Mouse (Mus musculus) small intestine, adult 2 months (tissue): ENCODE measurements around the gene Wdtc1. TPM values are rescaled to one million over a fixed set of nuclear protein-coding genes. Genes with fewer than 3 reads are reported as not detected.
A peak's percentile ranks its signal among the peaks of the same experiment; 100 is the strongest.

Source experiments
- H3K27ac ChIP-seq: fragments of 200-500 bp; 2 replicates; pipeline ENCODE4 v1.5.1; 2012; ENCODE audit warnings: low read depth, low read length, control low read depth, inconsistent platforms; ENCODE audit not compliant: insufficient read depth
- H3K27me3 ChIP-seq: fragments of 200-500 bp; 2 replicates; pipeline ENCODE4 v1.6.1; 2012; ENCODE audit warnings: mild to moderate bottlenecking, moderate library complexity, low read length, inconsistent platforms; ENCODE audit not compliant: control insufficient read depth, insufficient read depth
- H3K36me3 ChIP-seq: fragments of 200-500 bp; 2 replicates; pipeline ENCODE4 v1.6.1; 2012; ENCODE audit warnings: mild to moderate bottlenecking, low read length, control low read depth, inconsistent platforms; ENCODE audit not compliant: control insufficient read depth, insufficient read depth
- H3K4me1 ChIP-seq: fragments of 200-500 bp; 2 replicates; pipeline ENCODE4 v1.6.1; 2012; ENCODE audit warnings: low read length, inconsistent platforms, mixed read lengths; ENCODE audit not compliant: control insufficient read depth, insufficient read depth, insufficient read length
- H3K4me3 ChIP-seq: fragments of 200-500 bp; 2 replicates; pipeline ENCODE4 v1.5.1; 2012; ENCODE audit warnings: low read depth, mild to moderate bottlenecking, control low read depth, inconsistent platforms, low read length, moderate library complexity
- CTCF ChIP-seq: fragments of 200-500 bp; IDR thresholded peaks from 2 replicates; pipeline ENCODE4 v1.5.1; 2012; ENCODE audit warnings: low read depth, mild to moderate bottlenecking, control low read depth, inconsistent platforms, low read length, moderate library complexity, mixed read lengths; ENCODE audit not compliant: insufficient replicate concordance, insufficient read length; ENCODE audit errors: extremely low read depth
- POLR2A ChIP-seq: fragments of 200-500 bp; IDR thresholded peaks from 2 replicates; pipeline ENCODE4 v1.6.1; 2012; ENCODE audit warnings: low read depth, mild to moderate bottlenecking, control low read depth, inconsistent platforms, low read length, moderate library complexity
- WGBS: fragments of 180-500 bp; shearing (Covaris S2); methylation state at CpG from one replicate; pipeline ENCODE4 v1.1.7; 2018; 5-methylcytosine and 5-hydroxymethylcytosine counted together
- polyA plus RNA-seq: library from polyadenylated mRNA; depleted of rRNA; stranded (reverse); fragments of >200 nt; gene quantifications from 2 replicates; pipeline ENCODE4 v1.2.3, GENCODE M21; 2012

The Wdtc1 gene
- polyA plus RNA-seq, 1 experiment, result 90.5 TPM

DNA sequence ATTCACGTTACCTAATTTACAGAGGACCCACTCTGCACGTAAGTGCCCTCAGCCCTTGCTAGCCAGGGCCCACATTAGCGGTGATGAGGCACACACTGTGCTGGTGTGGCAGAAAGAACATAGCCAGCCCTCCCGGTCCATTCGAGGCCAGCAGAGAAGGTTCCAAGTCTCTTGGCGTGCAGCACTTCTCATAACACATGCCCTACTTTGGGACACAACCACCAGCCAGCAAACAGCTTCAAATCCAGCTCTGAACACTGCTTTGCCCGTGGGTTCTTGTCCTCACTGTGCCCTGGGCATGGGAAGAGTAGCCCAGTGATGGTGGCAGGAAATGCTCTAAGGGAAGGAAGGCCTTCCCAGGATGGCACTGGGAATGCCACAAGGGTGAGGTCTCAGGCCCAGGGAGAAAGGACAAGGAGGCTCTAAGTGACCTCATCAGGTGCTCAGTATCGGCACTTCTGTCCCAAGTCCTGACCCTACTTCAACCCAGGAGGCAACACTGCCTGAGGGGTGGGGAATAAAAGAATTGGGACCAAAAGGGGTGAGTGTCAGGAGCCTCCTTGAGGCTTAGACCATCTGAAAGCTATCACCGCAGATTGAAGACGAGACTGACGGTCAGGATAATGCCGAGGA is 86.9 kb downstream of the Wdtc1 start:
- no peaks in the 10 kb centered on the region for H3K27me3 ChIP-seq
- TF ChIP-seq POLR2A (no peak), CTCF (no peak)
- no peak overlapping the region for H3K4me3 ChIP-seq
- 0 out of 2 replicates have a peak, but pooled peaks cover 3% of the 10 kb centered on the region for H3K4me1 ChIP-seq
- no peak overlapping the region for H3K27ac ChIP-seq
- peaks cover 51% of the 10 kb centered on the region for H3K36me3 ChIP-seq
- WGBS, result 94% methylated on average over 12 of the region's 12 CpGs

- TF ChIP-seq CTCF (no peak), POLR2A (no peak)
- Histone ChIP-seq H3K4me1 (0 out of 2 replicates have a peak, but pooled peaks cover 3% of the 10 kb centered on the region), H3K36me3 (peaks cover 49% of the 10 kb centered on the region), H3K27ac (no peak overlapping the region), H3K27me3 (no peaks in the 10 kb centered on the region), H3K4me3 (no peak overlapping the region)
- WGBS, result 94% methylated on average over 4 of the region's 4 CpGs
These were observed 87.5 kb downstream of the Wdtc1 start for GRCm38 (mm10) chr4:133265759-133266158.

- H3K27ac ChIP-seq, result no peak overlapping the region
- peaks cover 47% of the 10 kb centered on the region for H3K36me3 ChIP-seq
- TF ChIP-seq CTCF, result no peak
- TF ChIP-seq POLR2A, result no peak
- H3K4me3 ChIP-seq, result no peak overlapping the region
- 88% methylated on average over 3 of the region's 3 CpGs for WGBS
- H3K4me1 ChIP-seq, result 0 out of 2 replicates have a peak, but pooled peaks cover 3% of the 10 kb centered on the region
- H3K27me3 ChIP-seq, result no peaks in the 10 kb centered on the region
These were observed 88.0 kb downstream of the Wdtc1 start for GRCm38 (mm10) chr4:133265297-133265696.

GRCm38 (mm10) chr4:133264559-133264958 is 88.7 kb downstream of the Wdtc1 start:
- no peak for TF ChIP-seq POLR2A
- no peak for TF ChIP-seq CTCF
- 0 out of 2 replicates have a peak, but pooled peaks cover 3% of the 10 kb centered on the region for H3K4me1 ChIP-seq
- no peaks in the 10 kb centered on the region for H3K27me3 ChIP-seq
- peaks cover 44% of the 10 kb centered on the region for H3K36me3 ChIP-seq
- 77% methylated on average over 2 of the region's 2 CpGs for WGBS
- no peak overlapping the region for H3K27ac ChIP-seq
- no peak overlapping the region for H3K4me3 ChIP-seq

GRCm38 (mm10) chr4:133263756-133264155 is 89.5 kb downstream of the Wdtc1 start:
- H3K4me1 ChIP-seq, result 0 out of 2 replicates have a peak, but pooled peaks cover 3% of the 10 kb centered on the region
- no peak for TF ChIP-seq POLR2A
- no peak for TF ChIP-seq CTCF
- no peak overlapping the region for H3K27ac ChIP-seq
- peaks cover 37% of the 10 kb centered on the region for H3K36me3 ChIP-seq
- no peak overlapping the region for H3K4me3 ChIP-seq
- 82% methylated on average over 5 of the region's 5 CpGs for WGBS
- no peaks in the 10 kb centered on the region for H3K27me3 ChIP-seq

GRCm38 (mm10) chr4:133262882-133263281 is 90.4 kb downstream of the Wdtc1 start, which contains the start of gene Sytl1:
TSS of gene Sytl1 (minus strand) at chr4:133263113.
- H3K36me3 ChIP-seq, result peaks cover 28% of the 10 kb centered on the region
- peaks cover 5% of the 10 kb centered on the region for H3K4me1 ChIP-seq
- H3K27ac ChIP-seq, result peak within 1 kb of the TSS; percentile 10; the same call in 1 of the 2 replicates
- no peak; the same call in 1 of the 2 replicates for TF ChIP-seq POLR2A
- no peak for TF ChIP-seq CTCF
- H3K4me3 ChIP-seq, result peak within 1 kb of the TSS; percentile 51
- H3K27me3 ChIP-seq, result no peaks in the 10 kb centered on the region
- WGBS, result 15% methylated on average over 7 of the region's 7 CpGs

DNA sequence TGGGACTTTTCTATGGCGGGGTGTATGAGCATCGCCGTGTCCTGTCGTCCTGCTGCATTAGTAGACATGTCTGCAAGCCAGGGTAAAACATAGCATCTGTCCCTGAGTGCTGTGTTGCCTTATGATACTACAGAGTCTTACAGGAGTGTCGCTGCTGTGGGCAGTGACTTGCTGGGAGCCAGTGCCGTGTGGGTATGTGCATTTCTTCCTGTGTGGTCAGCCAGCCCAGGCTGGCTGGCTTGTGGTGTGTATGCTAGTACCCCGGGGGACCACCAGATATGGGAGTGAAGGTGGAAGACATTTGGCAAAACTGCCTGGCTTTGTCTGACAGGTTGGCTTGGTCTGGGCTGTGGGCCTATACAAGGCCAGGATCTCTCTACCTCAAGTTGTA is 90.9 kb downstream of the Wdtc1 start:
- Histone ChIP-seq H3K4me1 (peaks cover 10% of the 10 kb centered on the region), H3K36me3 (peaks cover 23% of the 10 kb centered on the region), H3K27ac (no peak overlapping the region), H3K27me3 (no peaks in the 10 kb centered on the region), H3K4me3 (peak overlapping the region; percentile 51)
- 59% methylated on average over 7 of the region's 7 CpGs for WGBS
- TF ChIP-seq POLR2A, result no peak
- TF ChIP-seq CTCF, result no peak
